Mouse (Mus musculus): ENCODE measurements around the gene Hivep2. TPM values are rescaled to one million over a fixed set of nuclear protein-coding genes. Genes with fewer than 3 reads are reported as not detected.

Gene Hivep2
- 1.00 and 1.4 TPM in 2 replicates for polyA plus RNA-seq (2015; fragmentation: Nextera tagmentation; extraction: Ambion mirVana)

GRCm38 (mm10) chr10:13965974-13966829, at the start of gene Hivep2:
TSS of gene Hivep2 (plus strand) at chr10:13966075.

Other genes with a start within 250 kb of the Hivep2 start
- gene Aig1, start 97.1 kb upstream of the Hivep2 start, polyA plus RNA-seq (2015; fragmentation: Nextera tagmentation; extraction: Ambion mirVana), result 7.9 and 8.9 TPM in 2 replicates